Mouse (Mus musculus) lung, postnatal 0 days (tissue): ENCODE data around the gene Ap4e1. TPM values are rescaled to one million over a fixed set of nuclear protein-coding genes. Genes with fewer than 3 reads are reported as not detected.

Experiments used
- ATAC-seq: fragments of 200-750 bp; cut with Nextera tagmentation; 2 replicates; pipeline ENCODE4 v1.8.0; 2017; ENCODE audit warnings: moderate library complexity
- DNase-seq: peaks from one replicate; pipeline ENCODE4 v3.0.0-alpha.2; 2016; ENCODE audit warnings: low spot score
- H3K27ac ChIP-seq: fragments of 300-500 bp; sonication (generic); 2 replicates; pipeline ENCODE4 v1.5.1; 2014; ENCODE audit warnings: antibody characterized with exemption, mild to moderate bottlenecking, low read length, mixed read lengths
- H3K27me3 ChIP-seq: fragments of 300-500 bp; sonication (generic); replicated peaks from 2 replicates; pipeline ENCODE4 v1.6.1; 2014; ENCODE audit warnings: low read length, mixed read lengths; ENCODE audit not compliant: insufficient read depth
- H3K36me3 ChIP-seq: fragments of 300-500 bp; sonication (generic); 2 replicates; pipeline ENCODE4 v1.6.1; 2014; ENCODE audit warnings: low read length, mixed read lengths; ENCODE audit not compliant: insufficient read depth
- H3K4me1 ChIP-seq: fragments of 300-500 bp; sonication (generic); 2 replicates; pipeline ENCODE4 v1.6.1; 2014; ENCODE audit warnings: antibody characterized with exemption, low read depth, low read length, mixed read lengths; ENCODE audit not compliant: insufficient read depth
- H3K4me2 ChIP-seq: fragments of 300-500 bp; sonication (generic); replicated peaks from 2 replicates; pipeline ENCODE4 v1.6.1; 2014; ENCODE audit warnings: low read depth, mild to moderate bottlenecking, low read length, moderate library complexity, mixed read lengths
- H3K4me3 ChIP-seq: fragments of 300-500 bp; sonication (generic); 2 replicates; pipeline ENCODE4 v1.5.1; 2014; ENCODE audit warnings: low read depth, low read length
- H3K9ac ChIP-seq: fragments of 300-500 bp; sonication (generic); replicated peaks from 2 replicates; pipeline ENCODE4 v1.6.1; 2014; ENCODE audit warnings: low read depth, mild to moderate bottlenecking
- H3K9me3 ChIP-seq: fragments of 300-500 bp; sonication (generic); 2 replicates; pipeline ENCODE4 v1.6.1; 2016; ENCODE audit warnings: low read length, mixed read lengths
- CTCF ChIP-seq: IDR thresholded peaks from 2 replicates; pipeline ENCODE4 v1.5.1; 2016; ENCODE audit warnings: antibody characterized with exemption, mild to moderate bottlenecking
- EP300 ChIP-seq: IDR thresholded peaks from 2 replicates; pipeline ENCODE4 v1.6.1; 2016; ENCODE audit warnings: antibody characterized with exemption, mild to moderate bottlenecking, control low read depth
- WGBS: fragments of 180-500 bp; shearing (Covaris S2); extraction: QIAGEN DNeasy Blood & Tissue Kit; methylation state at CpG from one replicate; pipeline ENCODE4 v1.1.7; 2014; 5-methylcytosine and 5-hydroxymethylcytosine counted together
- polyA plus RNA-seq: library from polyadenylated mRNA; unstranded; fragments of >200 nt; fragmentation: Nextera tagmentation; extraction: Ambion mirVana; gene quantifications from 2 replicates; pipeline ENCODE4 v1.2.1, GENCODE M21; 2015

Gene Ap4e1
- 4.8 and 5.5 TPM in 2 replicates for polyA plus RNA-seq

- under 1% methylated on average over 40 of the region's 40 CpGs for WGBS
- peak within 1 kb of the TSS; percentile 88 for H3K4me3 ChIP-seq
- ATAC-seq (peak; percentile 94), DNase-seq (peak; percentile 96)
- no peaks in the 10 kb centered on the region for H3K4me1 ChIP-seq
- H3K9me3 ChIP-seq, result no peaks in the 10 kb centered on the region
- TF ChIP-seq EP300 (peak; percentile 82), CTCF (peak; percentile 95)
- H3K27me3 ChIP-seq, result no peaks in the 10 kb centered on the region
- peaks cover 8% of the 10 kb centered on the region; the same call in 1 of the 2 replicates for H3K36me3 ChIP-seq
- H3K27ac ChIP-seq, result peak within 1 kb of the TSS; percentile 68
- peak within 1 kb of the TSS; percentile 62 for H3K4me2 ChIP-seq
- peak within 1 kb of the TSS; percentile 69 for H3K9ac ChIP-seq
These were observed at the start of gene Ap4e1 for GRCm38 (mm10) chr2:127008469-127008998. TSS of gene Ap4e1 (plus strand) at chr2:127008717.

GRCm38 (mm10) chr2:126961696-126962095 is 46.8 kb upstream of the Ap4e1 start:
- H3K27me3 ChIP-seq, result no peaks in the 10 kb centered on the region
- WGBS, result 65% methylated on average over 2 of the region's 2 CpGs
- no peak overlapping the region for H3K9ac ChIP-seq
- H3K9me3 ChIP-seq, result no peaks in the 10 kb centered on the region
- no peak for DNase-seq
- no peak overlapping the region for H3K4me2 ChIP-seq
- TF ChIP-seq CTCF (no peak), EP300 (no peak)
- H3K4me1 ChIP-seq, result no peaks in the 10 kb centered on the region
- no peak overlapping the region for H3K4me3 ChIP-seq
- no peak overlapping the region for H3K27ac ChIP-seq
- no peak for ATAC-seq
- no peaks in the 10 kb centered on the region for H3K36me3 ChIP-seq

GRCm38 (mm10) chr2:126977428-126977827 is 31.1 kb upstream of the Ap4e1 start:
- TF ChIP-seq CTCF, result no peak
- no peak for TF ChIP-seq EP300
- Histone ChIP-seq H3K4me1 (no peaks in the 10 kb centered on the region), H3K27ac (no peak overlapping the region), H3K9me3 (no peaks in the 10 kb centered on the region), H3K9ac (no peak overlapping the region), H3K27me3 (no peaks in the 10 kb centered on the region), H3K36me3 (no peaks in the 10 kb centered on the region), H3K4me3 (no peak overlapping the region), H3K4me2 (no peak overlapping the region)
- ATAC-seq (no peak), DNase-seq (no peak)
- WGBS, result 56% methylated on average over 6 of the region's 6 CpGs

- Histone ChIP-seq H3K27me3 (no peaks in the 10 kb centered on the region), H3K4me1 (no peaks in the 10 kb centered on the region), H3K4me2 (no peak overlapping the region), H3K36me3 (no peaks in the 10 kb centered on the region), H3K4me3 (no peak overlapping the region), H3K9me3 (no peaks in the 10 kb centered on the region), H3K9ac (no peak overlapping the region), H3K27ac (no peak overlapping the region)
- no peak for TF ChIP-seq EP300
- TF ChIP-seq CTCF, result no peak
- ATAC-seq (no peak), DNase-seq (no peak)
- WGBS, result 67% methylated on average over 4 of the region's 4 CpGs
These were observed 25.3 kb upstream of the Ap4e1 start for GRCm38 (mm10) chr2:126983221-126983620.

- H3K27me3 ChIP-seq, result no peaks in the 10 kb centered on the region
- no peak for DNase-seq
These were observed 18.6 kb upstream of the Ap4e1 start for GRCm38 (mm10) chr2:126989919-126990318.

GRCm38 (mm10) chr2:126992742-126993141 is 15.8 kb upstream of the Ap4e1 start:
- TF ChIP-seq EP300, result no peak
- no peak for TF ChIP-seq CTCF
- H3K9ac ChIP-seq, result no peak overlapping the region
- DNase-seq, result no peak
- no peak overlapping the region for H3K27ac ChIP-seq
- H3K27me3 ChIP-seq, result no peaks in the 10 kb centered on the region
- no peak overlapping the region for H3K4me2 ChIP-seq
- H3K36me3 ChIP-seq, result no peaks in the 10 kb centered on the region
- WGBS, result 40% methylated on average over 12 of the region's 12 CpGs
- H3K4me3 ChIP-seq, result no peak overlapping the region
- no peak for ATAC-seq
- H3K4me1 ChIP-seq, result no peaks in the 10 kb centered on the region
- no peaks in the 10 kb centered on the region for H3K9me3 ChIP-seq

More at GRCm38 (mm10) chr2:126989919-126990318, 18.6 kb upstream of the Ap4e1 start:
- Histone ChIP-seq H3K9me3 (no peaks in the 10 kb centered on the region), H3K36me3 (no peaks in the 10 kb centered on the region), H3K27ac (no peak overlapping the region), H3K4me1 (no peaks in the 10 kb centered on the region), H3K9ac (no peak overlapping the region), H3K4me3 (no peak overlapping the region), H3K4me2 (no peak overlapping the region)
- TF ChIP-seq CTCF (no peak), EP300 (no peak)
- WGBS, result 80% methylated on average over 6 of the region's 6 CpGs
- ATAC-seq, result no peak
